In the genomic region with DNA sequence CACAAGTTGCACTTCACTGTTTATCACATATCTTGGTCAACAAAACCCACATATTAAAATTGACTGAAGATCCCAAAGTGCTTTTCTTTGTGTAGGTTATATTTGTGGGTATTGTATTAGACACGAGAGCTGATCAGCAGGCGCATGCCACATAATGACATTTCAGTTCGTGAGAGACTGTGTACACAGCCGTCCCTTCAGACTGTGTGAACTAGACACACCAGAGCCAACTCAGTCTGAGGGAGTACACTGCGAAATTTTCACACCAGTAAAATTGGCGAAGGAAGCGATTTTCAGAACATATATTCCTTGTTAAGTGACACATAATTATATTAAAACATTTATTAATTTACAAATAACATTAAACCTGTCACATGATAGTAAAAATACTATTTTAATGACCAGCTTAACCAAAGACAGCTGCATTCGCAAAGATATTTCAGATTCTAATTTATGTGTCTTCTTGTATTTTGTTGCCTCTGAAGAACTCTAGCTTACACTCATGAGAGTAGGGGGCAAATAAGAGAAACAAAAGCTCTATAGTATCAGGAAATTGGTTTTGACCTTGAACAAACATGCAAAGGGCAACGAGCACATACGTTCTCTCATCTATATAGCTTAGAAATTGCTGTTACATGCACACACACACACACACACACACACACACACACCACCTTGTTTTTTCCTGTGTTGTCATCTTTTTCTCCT, we compare ENCODE assay signal across 25 mouse cellular contexts. TPM values are rescaled to one million over a fixed set of nuclear protein-coding genes. Genes with fewer than 3 reads are reported as not detected.
DNase-seq lines count a peak whose midpoint lies in the region; ATAC-seq and TF ChIP-seq lines count a peak whose summit lies in the region.
"Had no signal": no experiment of that assay in that cellular context is flagged by ENCODE, and none has a peak within 500 bp of the region (broad histone marks: within the 10 kb centered on the region; RNA-seq: fewer than 3 reads in every experiment).

No protein-coding gene starts in this region.

- no peak for TF ChIP-seq CTCF in lung, embryonic 14.5 days (IDR thresholded peaks at IDR 0.05; ENCODE audit: low read depth)

- H3K4me3 ChIP-seq in kidney, embryonic 14.5 days (ENCODE audit: low read length) = no peak overlapping the region
- no peak overlapping the region for H3K4me3 ChIP-seq in kidney, embryonic 16.5 days (ENCODE audit: low read length)
- H3K4me3 ChIP-seq in lung, embryonic 14.5 days (ENCODE audit: low read depth, low read length) = no peak overlapping the region
- H3K4me3 ChIP-seq in midbrain, embryonic 11.5 days (ENCODE audit: low read depth, low read length) = no peak overlapping the region
- no peak overlapping the region for H3K4me3 ChIP-seq in midbrain, embryonic 14.5 days (replicated peaks; ENCODE audit: low read depth, low read length)
- H3K4me3 ChIP-seq: embryonic facial prominence, embryonic 10.5 days; embryonic facial prominence, embryonic 12.5 days; forebrain, embryonic 13.5 days had no signal

- no peaks in the 10 kb centered on the region for H3K9me3 ChIP-seq in kidney, embryonic 14.5 days (ENCODE audit: control insufficient read depth, low read length)
- H3K9me3 ChIP-seq in kidney, embryonic 16.5 days (ENCODE audit: low read length) = no peaks in the 10 kb centered on the region
- H3K9me3 ChIP-seq in lung, embryonic 14.5 days (ENCODE audit: low read depth, low read length) = no peaks in the 10 kb centered on the region
- no peaks in the 10 kb centered on the region for H3K9me3 ChIP-seq in midbrain, embryonic 11.5 days (ENCODE audit: control insufficient read depth, low read length)
- no peaks in the 10 kb centered on the region for H3K9me3 ChIP-seq in midbrain, embryonic 14.5 days (ENCODE audit: control insufficient read depth, low read length)
- H3K9me3 ChIP-seq: embryonic facial prominence, embryonic 10.5 days; embryonic facial prominence, embryonic 12.5 days; forebrain, embryonic 13.5 days had no signal

- peak; percentile 69; the same call in 1 of the 2 replicates for ATAC-seq in kidney, embryonic 14.5 days (ENCODE audit: low FRiP score, low TSS enrichment)
- ATAC-seq in kidney, embryonic 16.5 days (ENCODE audit: low FRiP score, low TSS enrichment) = peak; percentile 69; the same call in 1 of the 2 replicates
- no peak for ATAC-seq in lung, embryonic 14.5 days (ENCODE audit: insufficient read depth)
- peak; percentile 75 for ATAC-seq in midbrain, embryonic 11.5 days (ENCODE audit: low FRiP score)
- ATAC-seq in midbrain, embryonic 14.5 days (ENCODE audit: low FRiP score, low TSS enrichment) = no peak
- ATAC-seq: activated CD4-positive, CD25-positive, alpha-beta regulatory T cell, adult 4 months; CD4-positive, CD25-positive, alpha-beta regulatory T cell, adult 4 months; Patski had no signal

- no peaks in the 10 kb centered on the region for H3K4me1 ChIP-seq in kidney, embryonic 14.5 days (ENCODE audit: control insufficient read depth, insufficient read depth, low read length)
- no peaks in the 10 kb centered on the region for H3K4me1 ChIP-seq in kidney, embryonic 16.5 days (ENCODE audit: insufficient read depth, low read length)
- H3K4me1 ChIP-seq in lung, embryonic 14.5 days (ENCODE audit: insufficient read depth) = no peaks in the 10 kb centered on the region
- no peaks in the 10 kb centered on the region for H3K4me1 ChIP-seq in midbrain, embryonic 11.5 days (ENCODE audit: control insufficient read depth, insufficient read depth, low read length)
- H3K4me1 ChIP-seq in midbrain, embryonic 14.5 days (ENCODE audit: control insufficient read depth, insufficient read depth, low read length) = no peaks in the 10 kb centered on the region
- H3K4me1 ChIP-seq: embryonic facial prominence, embryonic 10.5 days; embryonic facial prominence, embryonic 12.5 days; forebrain, embryonic 13.5 days had no signal

- 31% methylated on average over 10 of the region's 10 CpGs for WGBS in kidney, embryonic 14.5 days
- 26% methylated on average over 10 of the region's 10 CpGs for WGBS in kidney, embryonic 16.5 days
- 54% methylated on average over 10 of the region's 10 CpGs for WGBS in lung, embryonic 14.5 days
- WGBS in midbrain, embryonic 11.5 days = 78% methylated on average over 10 of the region's 10 CpGs
- WGBS in midbrain, embryonic 14.5 days = 77% methylated on average over 10 of the region's 10 CpGs

- H3K27me3 ChIP-seq in kidney, embryonic 14.5 days (ENCODE audit: control insufficient read depth, insufficient read depth, low read length) = no peaks in the 10 kb centered on the region
- H3K27me3 ChIP-seq in kidney, embryonic 16.5 days (ENCODE audit: insufficient read depth, low read length) = no peaks in the 10 kb centered on the region
- H3K27me3 ChIP-seq in lung, embryonic 14.5 days (ENCODE audit: insufficient read depth, low read length) = no peaks in the 10 kb centered on the region
- H3K27me3 ChIP-seq in midbrain, embryonic 11.5 days (ENCODE audit: control insufficient read depth, insufficient read depth, low read length) = no peaks in the 10 kb centered on the region
- H3K27me3 ChIP-seq in midbrain, embryonic 14.5 days (ENCODE audit: control insufficient read depth, insufficient read depth, low read length) = no peaks in the 10 kb centered on the region
- H3K27me3 ChIP-seq: CH12.LX; embryonic facial prominence, embryonic 12.5 days; Patski had no signal

- H3K36me3 ChIP-seq in kidney, embryonic 14.5 days (ENCODE audit: control insufficient read depth, insufficient read depth, low read length) = no peaks in the 10 kb centered on the region
- H3K36me3 ChIP-seq in kidney, embryonic 16.5 days (ENCODE audit: insufficient read depth, low read length) = no peaks in the 10 kb centered on the region
- H3K36me3 ChIP-seq in lung, embryonic 14.5 days (ENCODE audit: insufficient read depth) = no peaks in the 10 kb centered on the region
- H3K36me3 ChIP-seq in midbrain, embryonic 11.5 days (ENCODE audit: control insufficient read depth, insufficient read depth, low read length) = no peaks in the 10 kb centered on the region
- H3K36me3 ChIP-seq in midbrain, embryonic 14.5 days (ENCODE audit: control insufficient read depth, insufficient read depth, low read length) = no peaks in the 10 kb centered on the region
- H3K36me3 ChIP-seq: embryonic facial prominence, embryonic 10.5 days; embryonic facial prominence, embryonic 12.5 days; G1E had no signal

- no peak overlapping the region for H3K9ac ChIP-seq in kidney, embryonic 14.5 days (ENCODE audit: low read depth, low read length)
- no peak overlapping the region for H3K9ac ChIP-seq in kidney, embryonic 16.5 days (replicated peaks; ENCODE audit: low read length)
- no peak overlapping the region for H3K9ac ChIP-seq in lung, embryonic 14.5 days
- H3K9ac ChIP-seq in midbrain, embryonic 11.5 days (ENCODE audit: low read length) = no peak overlapping the region
- no peak overlapping the region for H3K9ac ChIP-seq in midbrain, embryonic 14.5 days (replicated peaks; ENCODE audit: low read length)
- H3K9ac ChIP-seq: embryonic facial prominence, embryonic 12.5 days; forebrain, embryonic 13.5 days had no signal

- H3K27ac ChIP-seq in kidney, embryonic 14.5 days (ENCODE audit: low read depth, low read length) = no peak overlapping the region
- no peak overlapping the region for H3K27ac ChIP-seq in kidney, embryonic 16.5 days (ENCODE audit: low read length)
- H3K27ac ChIP-seq in lung, embryonic 14.5 days (ENCODE audit: low read depth) = no peak overlapping the region
- H3K27ac ChIP-seq in midbrain, embryonic 11.5 days (ENCODE audit: low read depth, low read length) = no peak overlapping the region
- H3K27ac ChIP-seq in midbrain, embryonic 14.5 days (replicated peaks; ENCODE audit: low read depth, low read length) = no peak overlapping the region
- H3K27ac ChIP-seq: embryonic facial prominence, embryonic 10.5 days; embryonic facial prominence, embryonic 12.5 days; forebrain, embryonic 13.5 days had no signal

- DNase-seq in kidney, adult 18-20 months = no peak
- DNase-seq in kidney, postnatal 10 days = no peak
- DNase-seq in lung, embryonic 14.5 days = peak; percentile 3
- no peak for DNase-seq in lung, adult 18-20 months
- DNase-seq in midbrain, embryonic 11.5 days (ENCODE audit: low spot score, missing footprints) = no peak
- DNase-seq in midbrain, embryonic 14.5 days = no peak
- DNase-seq: adrenal gland, adult 8-10 months; adrenal gland, postnatal 14 days; adrenal gland, postnatal 36 days; B cell, adult 2 months; cerebellum, adult 11-12 months; cerebellum, adult 2 months; cerebellum, adult 9-10 months; cerebellum, postnatal 10 days; cerebellum, postnatal 25 days had no signal

- H3K4me2 ChIP-seq in kidney, embryonic 14.5 days (replicated peaks; ENCODE audit: low read depth, low read length) = no peak overlapping the region
- H3K4me2 ChIP-seq in kidney, embryonic 16.5 days (replicated peaks; ENCODE audit: low read depth, low read length) = no peak overlapping the region
- no peak overlapping the region for H3K4me2 ChIP-seq in lung, embryonic 14.5 days
- no peak overlapping the region for H3K4me2 ChIP-seq in midbrain, embryonic 11.5 days
- H3K4me2 ChIP-seq in midbrain, embryonic 14.5 days (ENCODE audit: low read length) = no peak overlapping the region
- H3K4me2 ChIP-seq: embryonic facial prominence, embryonic 12.5 days; forebrain, embryonic 13.5 days had no signal

RNA-seq across cellular contexts. Expression of gene Lmo3, which starts 14.4 kb away (rescaled TPM):
- 0.41 and 0.84 TPM in 2 replicates for polyA plus RNA-seq in kidney, embryonic 14.5 days (2014; fragmentation: Nextera tagmentation; extraction: Ambion mirVana)
- 0.72 and 1.0 TPM in 2 replicates for polyA plus RNA-seq in kidney, embryonic 16.5 days (2015; fragmentation: Nextera tagmentation; extraction: Ambion mirVana)
- polyA plus RNA-seq in lung, embryonic 14.5 days (2014; fragmentation: Nextera tagmentation; extraction: Ambion mirVana) = 2.9 and 3.5 TPM in 2 replicates
- 48.6 and 50.4 TPM in 2 replicates for polyA plus RNA-seq in midbrain, embryonic 11.5 days (2014; fragmentation: Nextera tagmentation; extraction: Ambion mirVana)
- polyA plus RNA-seq in midbrain, embryonic 14.5 days (2014; fragmentation: Nextera tagmentation; extraction: Ambion mirVana) = 213 and 218 TPM in 2 replicates
- polyA plus RNA-seq: activated CD4-positive, CD25-positive, alpha-beta regulatory T cell, adult 4 months; CD4-positive, CD25-positive, alpha-beta regulatory T cell, adult 4 months; G1E; Patski had no signal

Comparison
In these comparisons a context has a peak if more than half of its experiments do, and no peak if none do; other contexts are left out.
1. ATAC-seq: peak in kidney, embryonic 14.5 days (single experiment), kidney, embryonic 16.5 days (single experiment) and midbrain, embryonic 11.5 days (single experiment); none in lung, embryonic 14.5 days (single experiment) and midbrain, embryonic 14.5 days (single experiment).
2. RNA of gene Lmo3, which starts 14.4 kb away (polyA plus RNA-seq): 213 to 218 TPM in midbrain, embryonic 14.5 days and 48.6 to 50.4 TPM in midbrain, embryonic 11.5 days; 2.9 to 3.5 TPM in lung, embryonic 14.5 days, 0.72 to 1.0 TPM in kidney, embryonic 16.5 days and 0.41 to 0.84 TPM in kidney, embryonic 14.5 days; every median in the first group is over 10 times any median in the second.